Mouse (Mus musculus): ENCODE data around the gene Vmn2r103. TPM values are rescaled to one million over a fixed set of nuclear protein-coding genes. Genes with fewer than 3 reads are reported as not detected.

The Vmn2r103 gene
- polyA plus RNA-seq (2012; rRNA removed), result not detected in 2 replicates

DNA sequence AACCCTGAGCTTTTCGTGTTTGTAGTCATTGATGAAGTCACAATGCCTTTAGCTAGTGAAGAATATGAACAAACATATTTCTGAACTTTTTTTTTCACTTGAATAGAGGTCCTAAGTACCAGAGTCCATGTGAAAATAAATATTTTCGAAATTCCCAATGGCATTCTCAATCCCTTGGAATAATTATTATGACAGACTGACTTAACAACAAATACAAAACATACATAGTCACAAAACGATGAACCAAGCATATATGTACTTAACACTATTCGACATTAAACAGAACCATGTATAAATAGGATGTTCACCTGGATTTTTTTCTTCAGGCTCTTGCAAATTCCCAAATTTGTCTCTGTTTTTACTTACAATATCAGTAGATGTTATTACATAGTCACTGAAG is at the start of gene Vmn2r103:
TSS of gene Vmn2r103 (plus strand) at position 301 of the 400 bp plus-strand sequence.

Other genes with a start within 250 kb of the Vmn2r103 start
- gene Vmn2r101, start 196.1 kb upstream of the Vmn2r103 start, polyA plus RNA-seq (2012; rRNA removed), result not detected in 2 replicates
- not detected in 2 replicates for gene Vmn2r102, start 113.0 kb upstream of the Vmn2r103 start, polyA plus RNA-seq (2012; rRNA removed)

Data from stomach, adult 2 months (tissue).